Mouse (Mus musculus): ENCODE measurements at regions not wholly inside any gene's neighbourhood (a gene's known extent, or its start where the extent isn't known, plus 50 kb on each side); places are given as distances from the start of the nearest gene placed in this dataset.

- TF ChIP-seq CTCF (IDR thresholded peaks at IDR 0.05; ENCODE audit: control insufficient read depth, insufficient read depth, low read length) (no peak), POLR2A (IDR thresholded peaks at IDR 0.05; ENCODE audit: borderline replicate concordance, control insufficient read depth, low read depth, low read length) (no peak)
Observed at GRCm38 (mm10) chr12:12208216-12208615, 53.7 kb upstream of the Fam49a start.

Data from bone marrow, adult 2 months (tissue).